Mouse (Mus musculus) neural tube, postnatal 0 days (tissue): ENCODE results near the gene D3Ertd254e. TPM values are rescaled to one million over a fixed set of nuclear protein-coding genes. Genes with fewer than 3 reads are reported as not detected.

ENCODE experiments used
- polyA plus RNA-seq: library from polyadenylated mRNA; unstranded; fragments of >200 nt; fragmentation: Nextera tagmentation; extraction: Ambion mirVana; gene quantifications from 2 replicates; pipeline ENCODE4 v1.2.1, GENCODE M21; 2015

The D3Ertd254e gene
- 11.3 and 13.6 TPM in 2 replicates for polyA plus RNA-seq

GRCm38 (mm10) chr3:36150934-36151686 lies at the start of gene D3Ertd254e:
Gene D3Ertd254e, plus strand, starts transcription at chr3:36151017.

Other genes starting within 250 kb of the D3Ertd254e start
- gene Dcun1d1, start 213.6 kb upstream of the D3Ertd254e start, polyA plus RNA-seq, result 85.8 and 97.9 TPM in 2 replicates
- gene Mccc1, start 150.3 kb upstream of the D3Ertd254e start, polyA plus RNA-seq, result 22.5 and 24.6 TPM in 2 replicates
- gene Ccdc144b, start 97.5 kb upstream of the D3Ertd254e start, polyA plus RNA-seq, result not detected in 2 replicates
- gene Acad9, start 85.0 kb upstream of the D3Ertd254e start, polyA plus RNA-seq, result 69.2 and 72.7 TPM in 2 replicates
- 3.1 and 3.8 TPM in 2 replicates for gene Qrfpr, start 71.3 kb downstream of the D3Ertd254e start, polyA plus RNA-seq